ENCODE assay signal across 8 mouse cellular contexts in genomic region chrX:71365510-71365909, GRCm38 (mm10). TPM values are rescaled to one million over a fixed set of nuclear protein-coding genes. Genes with fewer than 3 reads are reported as not detected.
DNase-seq lines count a peak whose midpoint lies in the region; ATAC-seq and TF ChIP-seq lines count a peak whose summit lies in the region.

No protein-coding gene starts in this region.

- H3K36me3 ChIP-seq in forebrain, embryonic 15.5 days: no peaks in the 10 kb centered on the region
- H3K36me3 ChIP-seq in liver, embryonic 12.5 days: no peaks in the 10 kb centered on the region
- no peaks in the 10 kb centered on the region for H3K36me3 ChIP-seq in stomach, postnatal 0 days (ENCODE audit: control insufficient read depth, insufficient read depth, low read length)

- DNase-seq in heart, adult 11 months: peak; percentile 73
- no peak for DNase-seq in heart, adult 8-10 months (ENCODE audit: low spot score)
- peak; percentile 17 for DNase-seq in CD4-positive, CD25-positive, alpha-beta regulatory T cell, adult 2 months (ENCODE audit: low read depth, low spot score)
- no peak for DNase-seq in stomach, postnatal 0 days (ENCODE audit: low spot score)
- no peak for DNase-seq in frontal cortex, postnatal 25 days (ENCODE audit: low spot score in 2 of 2)
- no peak for DNase-seq in urinary bladder, postnatal 10 days (ENCODE audit: low spot score)

- 62% methylated on average over 3 of the region's 3 CpGs for WGBS in forebrain, embryonic 15.5 days
- WGBS in liver, embryonic 12.5 days (ENCODE audit: insufficient replicate concordance): 42% methylated on average over 3 of the region's 3 CpGs
- WGBS in stomach, postnatal 0 days: 40% methylated on average over 3 of the region's 3 CpGs

- peak; percentile 35; the same call in 1 of the 2 replicates for ATAC-seq in forebrain, embryonic 15.5 days (replicated peaks)
- no peak for ATAC-seq in liver, embryonic 12.5 days
- ATAC-seq in stomach, postnatal 0 days (ENCODE audit: low FRiP score, low TSS enrichment): no peak

- 0 out of 2 replicates have a peak overlapping the region, but pooled peaks have one; percentile 76 for H3K27ac ChIP-seq in forebrain, embryonic 15.5 days (replicated peaks)
- H3K27ac ChIP-seq in liver, embryonic 12.5 days: no peak overlapping the region
- no peak overlapping the region for H3K27ac ChIP-seq in stomach, postnatal 0 days (replicated peaks)

- no peaks in the 10 kb centered on the region for H3K27me3 ChIP-seq in forebrain, embryonic 15.5 days
- no peaks in the 10 kb centered on the region for H3K27me3 ChIP-seq in liver, embryonic 12.5 days (replicated peaks)
- no peaks in the 10 kb centered on the region for H3K27me3 ChIP-seq in stomach, postnatal 0 days (ENCODE audit: control insufficient read depth, insufficient read depth, low read length)

- H3K4me3 ChIP-seq in forebrain, embryonic 15.5 days: peak overlapping the region; percentile 68
- H3K4me3 ChIP-seq in liver, embryonic 12.5 days: peak overlapping the region; percentile 76
- H3K4me3 ChIP-seq in stomach, postnatal 0 days (ENCODE audit: low read depth, low read length): peak overlapping the region; percentile 61

- peak overlapping the region; percentile 49 for H3K4me2 ChIP-seq in forebrain, embryonic 15.5 days (replicated peaks)
- H3K4me2 ChIP-seq in liver, embryonic 12.5 days: peak overlapping the region; percentile 78
- H3K4me2 ChIP-seq in stomach, postnatal 0 days (replicated peaks; ENCODE audit: low read depth): peak overlapping the region; percentile 64

- TF ChIP-seq CTCF in stomach, postnatal 0 days (IDR thresholded peaks at IDR 0.05; ENCODE audit: low read depth): no peak

- 0 out of 2 replicates have a peak, but pooled peaks cover 6% of the 10 kb centered on the region for H3K4me1 ChIP-seq in forebrain, embryonic 15.5 days
- peaks cover 15% of the 10 kb centered on the region for H3K4me1 ChIP-seq in liver, embryonic 12.5 days
- no peaks in the 10 kb centered on the region for H3K4me1 ChIP-seq in stomach, postnatal 0 days (replicated peaks; ENCODE audit: control insufficient read depth, insufficient read depth)

- peak overlapping the region; percentile 74 for H3K9ac ChIP-seq in forebrain, embryonic 15.5 days (replicated peaks)
- H3K9ac ChIP-seq in liver, embryonic 12.5 days: peak overlapping the region; percentile 84
- peak overlapping the region; percentile 79; the same call in 1 of the 2 replicates for H3K9ac ChIP-seq in stomach, postnatal 0 days (ENCODE audit: low read length)

- TF ChIP-seq EP300 in stomach, postnatal 0 days (optimal IDR thresholded peaks at IDR 0.05): no peak

- H3K9me3 ChIP-seq in forebrain, embryonic 15.5 days: no peaks in the 10 kb centered on the region
- no peaks in the 10 kb centered on the region for H3K9me3 ChIP-seq in liver, embryonic 12.5 days (replicated peaks)
- no peaks in the 10 kb centered on the region for H3K9me3 ChIP-seq in stomach, postnatal 0 days (ENCODE audit: control insufficient read depth, low read length)

RNA-seq across cellular contexts. Expression of gene Mtmr1, which starts 0.9 kb away (rescaled TPM):
- 10 to 100 TPM; 22.9 to 24.9 (median 24.0) TPM for total RNA-seq in heart, adult 8-10 months (2022)
- 18.5 and 20.2 TPM in 2 replicates for polyA plus RNA-seq in forebrain, embryonic 15.5 days (2015; fragmentation: Nextera tagmentation; extraction: Ambion mirVana)
- polyA plus RNA-seq in liver, embryonic 12.5 days (2016; fragmentation: Nextera tagmentation; extraction: Ambion mirVana): 8.4 and 9.7 TPM in 2 replicates
- 9.3 and 9.7 TPM in 2 replicates for polyA plus RNA-seq in stomach, postnatal 0 days (2015; fragmentation: Nextera tagmentation; extraction: Ambion mirVana)

Comparison
In these comparisons a context has a peak if more than half of its experiments do, and no peak if none do; other contexts are left out.
1. DNase-seq: peak in heart, adult 11 months (single experiment) and CD4-positive, CD25-positive, alpha-beta regulatory T cell, adult 2 months (single experiment); none in heart, adult 8-10 months (single experiment), stomach, postnatal 0 days (single experiment), frontal cortex, postnatal 25 days (0 of 2) and urinary bladder, postnatal 10 days (single experiment).
2. Peak in every context shown above with its lines, with median percentiles within 50 percentile points of each other: H3K4me2 ChIP-seq, H3K4me3 ChIP-seq and H3K9ac ChIP-seq.